Mouse (Mus musculus) neural tube, embryonic 11.5 days (tissue): ENCODE data around the gene Tiam1. TPM values are rescaled to one million over a fixed set of nuclear protein-coding genes. Genes with fewer than 3 reads are reported as not detected.
A peak's percentile ranks its signal among the peaks of the same experiment; 100 is the strongest.

Experiments used
- ATAC-seq: fragments of 200-750 bp; cut with Nextera tagmentation; 2 replicates; pipeline ENCODE4 v1.8.0; 2017; ENCODE audit warnings: moderate number of reproducible peaks, mild to moderate bottlenecking, moderate TSS enrichment, moderate library complexity; ENCODE audit not compliant: insufficient read depth, low FRiP score, low TSS enrichment
- DNase-seq: peaks from one replicate; pipeline ENCODE4 v3.0.0-alpha.2; 2015; ENCODE audit warnings: low spot score
- H3K27ac ChIP-seq: fragments of 300-500 bp; sonication (generic); 2 replicates; pipeline ENCODE4 v1.5.1; 2014; ENCODE audit warnings: low read depth, mild to moderate bottlenecking, low read length
- H3K27me3 ChIP-seq: fragments of 300-500 bp; sonication (generic); 2 replicates; pipeline ENCODE4 v1.6.1; 2014; ENCODE audit warnings: mild to moderate bottlenecking, low read length, mixed read lengths; ENCODE audit not compliant: control insufficient read depth, insufficient read depth
- H3K36me3 ChIP-seq: fragments of 300-500 bp; sonication (generic); 2 replicates; pipeline ENCODE4 v1.6.1; 2014; ENCODE audit warnings: mild to moderate bottlenecking, low read length, moderate library complexity, mixed read lengths; ENCODE audit not compliant: control insufficient read depth, insufficient read depth
- H3K4me1 ChIP-seq: fragments of 300-500 bp; sonication (generic); 2 replicates; pipeline ENCODE4 v1.6.1; 2014; ENCODE audit warnings: low read length, mixed read lengths; ENCODE audit not compliant: control insufficient read depth, insufficient read depth
- H3K4me2 ChIP-seq: fragments of 300-500 bp; sonication (generic); 2 replicates; pipeline ENCODE4 v1.6.1; 2014; ENCODE audit warnings: low read depth, mild to moderate bottlenecking, moderate library complexity
- H3K4me3 ChIP-seq: fragments of 300-500 bp; sonication (generic); 2 replicates; pipeline ENCODE4 v1.5.1; 2014; ENCODE audit warnings: low read depth, low read length
- H3K9ac ChIP-seq: fragments of 300-500 bp; sonication (generic); 2 replicates; pipeline ENCODE4 v1.6.1; 2014; ENCODE audit warnings: mild to moderate bottlenecking, low read length
- H3K9me3 ChIP-seq: fragments of 300-500 bp; sonication (generic); 2 replicates; pipeline ENCODE4 v1.6.1; 2016; ENCODE audit warnings: low read length; ENCODE audit not compliant: control insufficient read depth
- WGBS: fragments of 180-500 bp; shearing (Covaris S2); extraction: QIAGEN DNeasy Blood & Tissue Kit; methylation state at CpG from one replicate; pipeline ENCODE4 v1.1.7; 2014; 5-methylcytosine and 5-hydroxymethylcytosine counted together
- polyA plus RNA-seq: library from polyadenylated mRNA; unstranded; fragments of >200 nt; fragmentation: Nextera tagmentation; extraction: Ambion mirVana; gene quantifications from 2 replicates; pipeline ENCODE4 v1.2.1, GENCODE M21; 2014

The Tiam1 gene
- polyA plus RNA-seq, 1 experiment from 2014 or later: 27.7 TPM

GRCm38 (mm10) chr16:89825875-89826274 is 317.7 kb downstream of the Tiam1 start:
- Histone ChIP-seq H3K4me2 (no peak overlapping the region), H3K9me3 (no peaks in the 10 kb centered on the region), H3K4me3 (no peak overlapping the region), H3K27me3 (no peaks in the 10 kb centered on the region), H3K36me3 (no peaks in the 10 kb centered on the region), H3K4me1 (peaks cover 5% of the 10 kb centered on the region; the same call in 1 of the 2 replicates), H3K27ac (no peak overlapping the region), H3K9ac (no peak overlapping the region)
- ATAC-seq: no peak
- WGBS: 67% methylated on average over 12 of the region's 12 CpGs
- no peak for DNase-seq

DNA sequence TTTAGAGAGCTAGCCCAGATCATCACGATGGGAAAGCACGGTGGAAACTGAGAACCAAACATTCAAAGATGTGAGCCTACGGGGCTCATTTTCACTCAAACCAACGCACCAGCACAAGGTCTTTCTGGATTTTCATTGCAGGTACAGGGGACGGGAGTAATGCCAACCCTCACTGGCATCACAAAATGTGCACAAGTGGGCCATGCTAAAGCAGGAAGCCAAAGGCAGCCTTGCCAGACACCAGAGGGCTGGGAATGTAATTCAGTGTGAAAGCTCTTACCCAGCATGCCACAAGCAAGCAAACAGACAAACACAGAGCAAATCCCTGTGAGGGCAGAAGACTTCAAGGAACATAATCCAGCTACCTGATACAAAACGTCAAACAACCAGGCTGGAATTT is 320.7 kb downstream of the Tiam1 start:
- ATAC-seq: no peak

DNA sequence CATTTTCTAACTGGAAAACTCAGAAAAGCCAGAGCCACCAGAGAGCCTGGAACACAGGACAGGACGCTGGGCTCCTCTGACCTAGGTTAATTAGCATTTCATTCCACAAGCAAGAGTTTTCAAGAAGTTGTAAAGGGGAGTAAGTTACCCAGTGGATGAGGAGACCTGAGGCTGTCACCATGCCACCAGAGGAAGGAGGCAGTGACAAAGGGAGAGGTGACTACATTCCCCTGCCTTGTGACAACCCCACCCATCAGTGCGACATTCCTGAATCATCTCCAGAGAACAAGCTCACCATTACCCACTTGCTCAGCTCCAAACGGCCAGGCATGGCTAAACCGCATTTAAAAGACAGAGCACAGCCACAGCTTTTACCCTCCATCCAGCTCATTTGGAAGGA is 324.9 kb downstream of the Tiam1 start:
- no peak for ATAC-seq
- DNase-seq: no peak
- H3K9ac ChIP-seq: no peak overlapping the region
- no peak overlapping the region for H3K4me2 ChIP-seq
- WGBS: 19% methylated on average over 4 of the region's 4 CpGs
- H3K27ac ChIP-seq: no peak overlapping the region
- H3K36me3 ChIP-seq: no peaks in the 10 kb centered on the region
- no peak overlapping the region for H3K4me3 ChIP-seq
- 0 out of 2 replicates have a peak, but pooled peaks cover 3% of the 10 kb centered on the region for H3K27me3 ChIP-seq
- H3K9me3 ChIP-seq: no peaks in the 10 kb centered on the region
- peaks cover 12% of the 10 kb centered on the region for H3K4me1 ChIP-seq

More for the DNA sequence above, 320.7 kb downstream of the Tiam1 start:
- no peak overlapping the region for H3K9ac ChIP-seq
- no peaks in the 10 kb centered on the region for H3K36me3 ChIP-seq
- 89% methylated on average over 6 of the region's 6 CpGs for WGBS
- H3K4me2 ChIP-seq: no peak overlapping the region
- DNase-seq: no peak
- H3K27me3 ChIP-seq: 0 out of 2 replicates have a peak, but pooled peaks cover 1% of the 10 kb centered on the region
- H3K27ac ChIP-seq: no peak overlapping the region
- no peaks in the 10 kb centered on the region for H3K9me3 ChIP-seq
- peaks cover 7% of the 10 kb centered on the region; the same call in 1 of the 2 replicates for H3K4me1 ChIP-seq
- H3K4me3 ChIP-seq: no peak overlapping the region

DNA sequence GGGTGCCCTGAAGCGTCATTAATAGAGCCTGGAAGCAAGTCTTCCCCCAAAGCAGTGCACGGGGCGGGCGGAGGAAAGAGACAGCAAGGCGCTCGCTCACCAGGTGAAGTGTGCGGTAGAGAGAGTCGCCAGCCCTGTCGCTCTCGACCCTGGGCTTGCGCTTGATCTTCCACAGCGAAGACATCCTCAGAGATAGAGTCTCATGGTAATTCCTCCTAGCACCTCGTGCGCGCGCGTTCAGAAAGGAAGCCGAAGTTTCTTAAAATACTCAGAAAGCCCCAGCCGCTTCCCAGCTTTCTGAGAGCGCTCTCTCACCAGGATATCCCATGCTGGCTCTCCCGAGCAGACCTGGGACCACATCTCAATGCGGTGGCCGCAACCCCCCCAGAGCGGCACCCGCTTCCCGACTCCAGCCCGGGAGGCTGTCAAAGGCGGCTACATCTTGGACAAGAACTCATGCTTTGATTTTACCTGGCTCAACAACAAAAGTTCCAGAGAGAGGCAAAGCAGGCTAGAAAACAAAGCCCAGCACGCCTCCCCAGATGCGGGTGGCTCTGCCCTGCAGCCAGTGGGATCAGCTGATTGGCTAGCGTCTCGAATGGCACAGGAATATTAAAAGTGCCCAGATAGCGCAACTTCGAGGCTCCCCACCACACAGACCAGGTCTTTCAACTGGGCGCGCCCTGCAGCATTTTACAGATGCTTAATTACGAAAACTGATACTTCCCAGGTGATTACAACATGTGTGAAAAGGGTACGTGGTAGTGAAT is 325.5 kb downstream of the Tiam1 start:
- H3K4me2 ChIP-seq: peak overlapping the region; percentile 86
- peak; percentile 53 for DNase-seq

GRCm38 (mm10) chr16:89817301-89817700 is 326.3 kb downstream of the Tiam1 start:
- 4% methylated on average over 9 of the region's 9 CpGs for WGBS
- no peaks in the 10 kb centered on the region for H3K9me3 ChIP-seq
- no peak overlapping the region; the same call in 1 of the 2 replicates for H3K4me3 ChIP-seq
- H3K27me3 ChIP-seq: 0 out of 2 replicates have a peak, but pooled peaks cover 3% of the 10 kb centered on the region
- no peak overlapping the region for H3K27ac ChIP-seq
- DNase-seq: no peak
- peak overlapping the region; percentile 86 for H3K4me2 ChIP-seq
- H3K4me1 ChIP-seq: peaks cover 12% of the 10 kb centered on the region
- ATAC-seq: no peak
- H3K36me3 ChIP-seq: no peaks in the 10 kb centered on the region
- no peak overlapping the region for H3K9ac ChIP-seq

More for the DNA sequence above, 325.5 kb downstream of the Tiam1 start:
- no peaks in the 10 kb centered on the region for H3K36me3 ChIP-seq
- WGBS: 3% methylated on average over 38 of the region's 38 CpGs
- no peak overlapping the region for H3K27ac ChIP-seq
- 0 out of 2 replicates have a peak, but pooled peaks have one; percentile 48 for ATAC-seq
- peak overlapping the region; percentile 5; the same call in 1 of the 2 replicates for H3K9ac ChIP-seq
- 0 out of 2 replicates have a peak, but pooled peaks cover 3% of the 10 kb centered on the region for H3K27me3 ChIP-seq
- peaks cover 12% of the 10 kb centered on the region for H3K4me1 ChIP-seq
- peak overlapping the region; percentile 34 for H3K4me3 ChIP-seq
- no peaks in the 10 kb centered on the region for H3K9me3 ChIP-seq

DNA sequence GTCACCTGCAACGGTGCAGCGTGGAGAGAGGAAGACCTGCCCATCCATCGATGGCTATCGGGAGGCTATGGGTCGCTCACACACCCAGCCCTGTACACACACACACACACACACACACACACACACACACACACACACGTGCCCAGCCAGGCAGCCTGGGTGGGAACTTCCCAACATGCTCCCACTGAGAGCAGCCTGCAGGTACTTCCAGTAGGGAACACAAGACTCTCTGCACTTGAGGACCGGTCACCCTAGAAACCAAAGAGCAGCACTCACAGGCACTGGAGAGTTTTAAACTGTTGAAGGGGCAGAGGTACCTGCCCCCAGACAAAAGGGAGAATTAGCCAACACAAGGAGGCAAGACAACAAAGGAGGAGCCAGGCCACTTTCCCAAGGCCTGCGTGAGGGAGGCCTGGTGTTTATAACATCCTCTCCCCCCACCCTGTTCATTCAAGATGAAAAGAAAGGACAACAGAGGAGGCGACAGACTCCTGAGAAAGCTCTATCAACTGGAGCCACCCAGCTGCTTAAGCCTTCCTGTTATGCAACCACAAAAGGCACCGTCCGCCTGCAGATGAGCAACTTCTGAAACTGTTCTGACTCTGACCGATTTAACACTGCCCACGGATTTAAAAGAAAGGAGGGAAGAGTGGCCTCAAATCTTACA is 326.9 kb downstream of the Tiam1 start:
- H3K36me3 ChIP-seq: no peaks in the 10 kb centered on the region
- no peak overlapping the region for H3K27ac ChIP-seq
- H3K27me3 ChIP-seq: 0 out of 2 replicates have a peak, but pooled peaks cover 3% of the 10 kb centered on the region
- DNase-seq: no peak
- WGBS: 32% methylated on average over 13 of the region's 13 CpGs
- H3K4me3 ChIP-seq: no peak overlapping the region
- H3K9ac ChIP-seq: no peak overlapping the region
- H3K4me1 ChIP-seq: peaks cover 12% of the 10 kb centered on the region
- H3K4me2 ChIP-seq: no peak overlapping the region
- no peak for ATAC-seq
- H3K9me3 ChIP-seq: no peaks in the 10 kb centered on the region

GRCm38 (mm10) chr16:89813536-89813935 is 330.0 kb downstream of the Tiam1 start:
- H3K9me3 ChIP-seq: no peaks in the 10 kb centered on the region

DNA sequence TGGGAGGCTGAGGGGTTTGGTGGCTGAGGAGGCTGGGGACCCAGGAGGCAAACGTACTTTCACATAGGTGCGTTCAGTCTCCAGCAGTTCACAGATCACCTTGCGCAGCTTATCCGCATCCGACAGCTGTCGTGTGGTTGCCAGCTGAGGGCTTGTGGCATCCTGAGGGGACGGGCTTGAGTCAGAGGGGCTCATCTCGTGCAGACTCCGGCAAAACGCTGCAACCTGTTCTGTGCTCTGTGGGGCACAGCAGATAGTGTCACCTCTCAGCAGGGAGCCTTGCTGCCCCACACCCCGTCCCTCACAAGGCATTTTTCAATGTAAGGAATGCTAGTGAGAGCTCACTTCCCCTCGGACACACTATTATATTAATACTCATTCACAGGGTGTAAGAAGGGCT is 330.7 kb downstream of the Tiam1 start:
- no peaks in the 10 kb centered on the region for H3K9me3 ChIP-seq
- 79% methylated on average over 12 of the region's 12 CpGs for WGBS
- H3K4me1 ChIP-seq: peaks cover 10% of the 10 kb centered on the region
- H3K9ac ChIP-seq: no peak overlapping the region
- H3K27me3 ChIP-seq: 0 out of 2 replicates have a peak, but pooled peaks cover 2% of the 10 kb centered on the region
- ATAC-seq: no peak
- H3K4me2 ChIP-seq: no peak overlapping the region
- no peak overlapping the region for H3K27ac ChIP-seq
- no peak for DNase-seq
- H3K4me3 ChIP-seq: no peak overlapping the region
- peaks cover 4% of the 10 kb centered on the region for H3K36me3 ChIP-seq

More at GRCm38 (mm10) chr16:89813536-89813935, 330.0 kb downstream of the Tiam1 start:
- Histone ChIP-seq H3K4me2 (no peak overlapping the region), H3K4me1 (peaks cover 12% of the 10 kb centered on the region), H3K27me3 (0 out of 2 replicates have a peak, but pooled peaks cover 3% of the 10 kb centered on the region), H3K4me3 (no peak overlapping the region), H3K27ac (no peak overlapping the region), H3K9ac (no peak overlapping the region), H3K36me3 (peaks cover 4% of the 10 kb centered on the region)
- ATAC-seq (no peak), DNase-seq (no peak)
- WGBS: 82% methylated on average over 9 of the region's 9 CpGs
